Mouse (Mus musculus): ENCODE results near the gene 6430571L13Rik. TPM values are rescaled to one million over a fixed set of nuclear protein-coding genes. Genes with fewer than 3 reads are reported as not detected.

The 6430571L13Rik gene
- polyA plus RNA-seq, 1 experiment from 2014 or later: 2.0 TPM

- Histone ChIP-seq H3K4me1 (ENCODE audit: control insufficient read depth, insufficient read depth, low read length) (no peaks in the 10 kb centered on the region), H3K27me3 (ENCODE audit: control insufficient read depth, insufficient read depth, low read length) (no peaks in the 10 kb centered on the region), H3K27ac (ENCODE audit: low read depth, low read length) (no peak overlapping the region), H3K9ac (ENCODE audit: low read length) (no peak overlapping the region), H3K9me3 (ENCODE audit: control insufficient read depth, low read length) (no peaks in the 10 kb centered on the region), H3K36me3 (ENCODE audit: control insufficient read depth, insufficient read depth, low read length) (no peaks in the 10 kb centered on the region), H3K4me2 (no peak overlapping the region), H3K4me3 (ENCODE audit: low read depth, low read length) (no peak overlapping the region)
- ATAC-seq (ENCODE audit: low FRiP score) (no peak), DNase-seq (ENCODE audit: low spot score, missing footprints) (no peak)
- 80% methylated on average over 5 of the region's 5 CpGs for WGBS
Measured at GRCm38 (mm10) chr9:107309600-107309999, 30.8 kb upstream of the 6430571L13Rik start.

GRCm38 (mm10) chr9:107312811-107313584 is 27.4 kb upstream of the 6430571L13Rik start:
- H3K27ac ChIP-seq (ENCODE audit: low read depth, low read length): no peak overlapping the region
- DNase-seq (ENCODE audit: low spot score, missing footprints) (peak; percentile 54), ATAC-seq (ENCODE audit: low FRiP score) (no peak)
- no peaks in the 10 kb centered on the region for H3K27me3 ChIP-seq (ENCODE audit: control insufficient read depth, insufficient read depth, low read length)
- no peak overlapping the region for H3K4me3 ChIP-seq (ENCODE audit: low read depth, low read length)
- H3K4me1 ChIP-seq (ENCODE audit: control insufficient read depth, insufficient read depth, low read length): no peaks in the 10 kb centered on the region
- H3K36me3 ChIP-seq (ENCODE audit: control insufficient read depth, insufficient read depth, low read length): no peaks in the 10 kb centered on the region
- no peak overlapping the region for H3K4me2 ChIP-seq
- no peaks in the 10 kb centered on the region for H3K9me3 ChIP-seq (ENCODE audit: control insufficient read depth, low read length)
- 72% methylated on average over 10 of the region's 10 CpGs for WGBS
- no peak overlapping the region for H3K9ac ChIP-seq (ENCODE audit: low read length)

- Histone ChIP-seq H3K4me2 (no peak overlapping the region), H3K4me1 (ENCODE audit: control insufficient read depth, insufficient read depth, low read length) (no peaks in the 10 kb centered on the region), H3K4me3 (ENCODE audit: low read depth, low read length) (no peak overlapping the region), H3K9ac (ENCODE audit: low read length) (no peak overlapping the region), H3K9me3 (ENCODE audit: control insufficient read depth, low read length) (no peaks in the 10 kb centered on the region), H3K27ac (ENCODE audit: low read depth, low read length) (no peak overlapping the region), H3K36me3 (ENCODE audit: control insufficient read depth, insufficient read depth, low read length) (no peaks in the 10 kb centered on the region), H3K27me3 (ENCODE audit: control insufficient read depth, insufficient read depth, low read length) (no peaks in the 10 kb centered on the region)
- peak; percentile 10 for DNase-seq (ENCODE audit: low spot score, missing footprints)
- no peak for ATAC-seq (ENCODE audit: low FRiP score)
- 83% methylated on average over 3 of the region's 3 CpGs for WGBS
Measured at GRCm38 (mm10) chr9:107313926-107314325, 26.5 kb upstream of the 6430571L13Rik start.

- 84% methylated on average over 2 of the region's 2 CpGs for WGBS
- no peak overlapping the region for H3K4me2 ChIP-seq
- no peak overlapping the region for H3K4me3 ChIP-seq (ENCODE audit: low read depth, low read length)
- no peaks in the 10 kb centered on the region for H3K27me3 ChIP-seq (ENCODE audit: control insufficient read depth, insufficient read depth, low read length)
- ATAC-seq (ENCODE audit: low FRiP score): no peak
- DNase-seq (ENCODE audit: low spot score, missing footprints): peak; percentile 80
- H3K9ac ChIP-seq (ENCODE audit: low read length): no peak overlapping the region
- no peaks in the 10 kb centered on the region for H3K9me3 ChIP-seq (ENCODE audit: control insufficient read depth, low read length)
- no peaks in the 10 kb centered on the region for H3K4me1 ChIP-seq (ENCODE audit: control insufficient read depth, insufficient read depth, low read length)
- no peak overlapping the region for H3K27ac ChIP-seq (ENCODE audit: low read depth, low read length)
- H3K36me3 ChIP-seq (ENCODE audit: control insufficient read depth, insufficient read depth, low read length): no peaks in the 10 kb centered on the region
Measured at GRCm38 (mm10) chr9:107315791-107316190, 24.6 kb upstream of the 6430571L13Rik start.

GRCm38 (mm10) chr9:107322461-107323050 is 17.8 kb upstream of the 6430571L13Rik start:
- 82% methylated on average over 8 of the region's 8 CpGs for WGBS
- Histone ChIP-seq H3K27me3 (ENCODE audit: control insufficient read depth, insufficient read depth, low read length) (no peaks in the 10 kb centered on the region), H3K36me3 (ENCODE audit: control insufficient read depth, insufficient read depth, low read length) (no peaks in the 10 kb centered on the region), H3K4me1 (ENCODE audit: control insufficient read depth, insufficient read depth, low read length) (no peaks in the 10 kb centered on the region), H3K4me2 (no peak overlapping the region), H3K27ac (ENCODE audit: low read depth, low read length) (no peak overlapping the region), H3K9ac (ENCODE audit: low read length) (no peak overlapping the region), H3K9me3 (ENCODE audit: control insufficient read depth, low read length) (no peaks in the 10 kb centered on the region), H3K4me3 (ENCODE audit: low read depth, low read length) (no peak overlapping the region)
- ATAC-seq (ENCODE audit: low FRiP score) (no peak), DNase-seq (ENCODE audit: low spot score, missing footprints) (no peak)

- Histone ChIP-seq H3K9me3 (ENCODE audit: control insufficient read depth, low read length) (no peaks in the 10 kb centered on the region), H3K27me3 (ENCODE audit: control insufficient read depth, insufficient read depth, low read length) (no peaks in the 10 kb centered on the region), H3K4me2 (no peak overlapping the region), H3K27ac (ENCODE audit: low read depth, low read length) (no peak overlapping the region), H3K36me3 (ENCODE audit: control insufficient read depth, insufficient read depth, low read length) (no peaks in the 10 kb centered on the region), H3K4me1 (ENCODE audit: control insufficient read depth, insufficient read depth, low read length) (no peaks in the 10 kb centered on the region), H3K4me3 (ENCODE audit: low read depth, low read length) (no peak overlapping the region), H3K9ac (ENCODE audit: low read length) (no peak overlapping the region)
- DNase-seq (ENCODE audit: low spot score, missing footprints) (no peak), ATAC-seq (ENCODE audit: low FRiP score) (no peak)
- 83% methylated on average over 6 of the region's 6 CpGs for WGBS
Measured at GRCm38 (mm10) chr9:107323558-107323957, 16.8 kb upstream of the 6430571L13Rik start.

- no peak for ATAC-seq (ENCODE audit: low FRiP score)
- Histone ChIP-seq H3K27ac (ENCODE audit: low read depth, low read length) (no peak overlapping the region), H3K9ac (ENCODE audit: low read length) (no peak overlapping the region), H3K9me3 (ENCODE audit: control insufficient read depth, low read length) (no peaks in the 10 kb centered on the region), H3K27me3 (ENCODE audit: control insufficient read depth, insufficient read depth, low read length) (no peaks in the 10 kb centered on the region), H3K4me2 (no peak overlapping the region), H3K4me3 (ENCODE audit: low read depth, low read length) (no peak overlapping the region), H3K4me1 (ENCODE audit: control insufficient read depth, insufficient read depth, low read length) (no peaks in the 10 kb centered on the region), H3K36me3 (ENCODE audit: control insufficient read depth, insufficient read depth, low read length) (no peaks in the 10 kb centered on the region)
- no peak for DNase-seq (ENCODE audit: low spot score, missing footprints)
- 60% methylated on average over 4 of the region's 4 CpGs for WGBS
Measured at GRCm38 (mm10) chr9:107324799-107325561, 15.4 kb upstream of the 6430571L13Rik start.

GRCm38 (mm10) chr9:107325904-107326303 is 14.5 kb upstream of the 6430571L13Rik start:
- ATAC-seq (ENCODE audit: low FRiP score) (no peak), DNase-seq (ENCODE audit: low spot score, missing footprints) (no peak)
- Histone ChIP-seq H3K4me1 (ENCODE audit: control insufficient read depth, insufficient read depth, low read length) (no peaks in the 10 kb centered on the region), H3K4me2 (no peak overlapping the region), H3K9me3 (ENCODE audit: control insufficient read depth, low read length) (no peaks in the 10 kb centered on the region), H3K27me3 (ENCODE audit: control insufficient read depth, insufficient read depth, low read length) (no peaks in the 10 kb centered on the region), H3K4me3 (ENCODE audit: low read depth, low read length) (no peak overlapping the region), H3K36me3 (ENCODE audit: control insufficient read depth, insufficient read depth, low read length) (no peaks in the 10 kb centered on the region), H3K27ac (ENCODE audit: low read depth, low read length) (no peak overlapping the region), H3K9ac (ENCODE audit: low read length) (no peak overlapping the region)
- 85% methylated on average over 7 of the region's 7 CpGs for WGBS
